Mouse (Mus musculus) kidney, adult 2 months (tissue): Measurements from ENCODE around the gene Sema7a. TPM values are rescaled to one million over a fixed set of nuclear protein-coding genes. Genes with fewer than 3 reads are reported as not detected.

Experiments
- DNase-seq: peaks from one replicate; pipeline ENCODE4 v3.0.0; 2021
- H3K27ac ChIP-seq: fragments of 200-500 bp; 2 replicates; pipeline ENCODE4 v1.5.1; 2012; ENCODE audit warnings: low read depth, low read length, control low read depth, inconsistent platforms; ENCODE audit not compliant: insufficient read depth
- H3K27me3 ChIP-seq: fragments of 200-500 bp; replicated peaks from 2 replicates; pipeline ENCODE4 v1.6.1; 2012; ENCODE audit warnings: mild to moderate bottlenecking, moderate library complexity, low read length, inconsistent platforms; ENCODE audit not compliant: control insufficient read depth, insufficient read depth
- H3K36me3 ChIP-seq: fragments of 200-500 bp; 2 replicates; pipeline ENCODE4 v1.6.1; 2012; ENCODE audit warnings: mild to moderate bottlenecking, moderate library complexity, low read length, inconsistent platforms; ENCODE audit not compliant: control insufficient read depth, insufficient read depth
- H3K4me1 ChIP-seq: fragments of 200-500 bp; 2 replicates; pipeline ENCODE4 v1.6.1; 2011; ENCODE audit warnings: low read length; ENCODE audit not compliant: control insufficient read depth, insufficient read depth
- H3K4me3 ChIP-seq: fragments of 200-500 bp; 2 replicates; pipeline ENCODE4 v1.5.1; 2011; ENCODE audit warnings: mild to moderate bottlenecking, low read depth, low read length, control low read depth; ENCODE audit not compliant: insufficient read depth
- CTCF ChIP-seq: fragments of 200-500 bp; conservative IDR thresholded peaks from 2 replicates; pipeline ENCODE4 v1.5.1; 2011; ENCODE audit warnings: low read depth, mild to moderate bottlenecking, control low read depth, low read length, moderate library complexity, mixed read lengths; ENCODE audit not compliant: insufficient read depth, insufficient read length
- POLR2A ChIP-seq: fragments of 200-500 bp; IDR thresholded peaks from one replicate; pipeline ENCODE4 v1.6.1; 2011; ENCODE audit warnings: low read depth, low read length, control low read depth
- WGBS: fragments of 180-500 bp; shearing (Covaris S2); methylation state at CpG from one replicate; pipeline ENCODE4 v1.1.7; 2018; 5-methylcytosine and 5-hydroxymethylcytosine counted together
- polyA plus RNA-seq: library from polyadenylated mRNA; depleted of rRNA; stranded (reverse); fragments of >200 nt; gene quantifications from 2 replicates; pipeline ENCODE4 v1.2.3, GENCODE M21; 2012

Sema7a gene
- polyA plus RNA-seq, 1 experiment, result 9.6 TPM

GRCm38 (mm10) chr9:57963249-57963997, 23.5 kb downstream of the Sema7a start:
- Histone ChIP-seq H3K4me3 (no peak overlapping the region), H3K27ac (no peak overlapping the region), H3K4me1 (no peaks in the 10 kb centered on the region), H3K27me3 (no peaks in the 10 kb centered on the region), H3K36me3 (no peaks in the 10 kb centered on the region)
- TF ChIP-seq POLR2A (no peak), CTCF (no peak)
- WGBS, result 87% methylated on average over 4 of the region's 4 CpGs
- DNase-seq, result no peak

DNA sequence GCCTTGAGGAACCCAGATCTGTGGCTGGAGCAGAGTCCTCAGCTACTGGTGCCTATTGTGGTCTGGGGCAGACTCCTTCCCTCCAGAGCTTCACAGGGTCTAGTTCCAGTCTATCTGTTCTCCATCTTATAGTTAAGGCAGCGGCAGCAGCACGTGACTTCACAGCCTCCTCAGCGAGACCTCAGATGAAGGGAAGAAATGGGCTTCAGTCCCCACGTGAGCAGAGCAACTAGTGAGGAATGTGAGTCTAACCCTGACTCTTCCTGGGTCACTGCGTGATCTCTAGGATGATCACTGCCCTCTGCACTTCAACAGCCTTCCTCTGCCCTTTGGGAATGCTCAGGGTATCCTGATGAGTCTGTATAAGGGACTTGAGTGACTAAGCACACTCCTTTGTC, 24.1 kb downstream of the Sema7a start:
- no peaks in the 10 kb centered on the region for H3K4me1 ChIP-seq
- H3K27ac ChIP-seq, result no peak overlapping the region
- no peak for TF ChIP-seq CTCF
- TF ChIP-seq POLR2A, result no peak
- no peak overlapping the region for H3K4me3 ChIP-seq
- H3K27me3 ChIP-seq, result no peaks in the 10 kb centered on the region
- no peaks in the 10 kb centered on the region for H3K36me3 ChIP-seq
- DNase-seq, result no peak
- WGBS, result 87% methylated on average over 5 of the region's 5 CpGs

DNA sequence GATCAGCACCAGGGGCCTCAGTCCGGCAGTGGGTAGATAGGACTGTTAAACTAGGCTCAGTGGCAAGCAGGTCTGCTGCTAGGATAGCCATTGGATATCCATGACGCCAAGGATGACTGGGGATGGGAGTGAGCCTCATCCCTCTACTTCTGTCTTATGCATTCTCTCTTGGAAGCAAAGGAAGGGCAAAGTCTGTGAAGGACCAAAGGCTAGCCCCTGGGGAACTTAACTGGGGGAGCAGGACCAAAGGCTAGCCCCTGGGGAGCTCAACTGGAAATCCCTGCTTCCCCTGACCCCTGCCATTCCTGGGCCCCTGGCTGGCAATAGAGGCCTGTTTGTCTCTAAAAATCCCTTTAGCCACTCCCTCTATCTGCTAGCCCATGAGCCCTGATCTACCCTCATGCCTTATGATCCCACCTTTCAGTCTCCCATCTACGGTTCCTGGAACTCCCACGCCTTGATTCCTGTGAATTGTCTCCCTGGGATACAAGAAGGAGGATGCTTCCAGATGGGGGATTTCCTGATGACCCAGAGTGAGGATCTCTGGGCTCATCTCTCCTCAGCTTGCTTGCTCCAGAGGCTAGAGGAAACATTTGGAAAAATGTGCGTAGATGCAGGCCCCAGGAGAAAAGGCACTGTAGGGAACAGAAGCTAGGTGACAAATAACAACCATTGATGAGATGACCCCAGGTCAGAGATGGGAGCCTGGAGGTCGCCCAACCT, 24.8 kb downstream of the Sema7a start:
- H3K4me1 ChIP-seq, result no peaks in the 10 kb centered on the region
- DNase-seq, result no peak
- H3K27ac ChIP-seq, result peak overlapping the region; percentile 57
- TF ChIP-seq POLR2A, result no peak
- H3K4me3 ChIP-seq, result no peak overlapping the region
- H3K27me3 ChIP-seq, result no peaks in the 10 kb centered on the region
- 76% methylated on average over 6 of the region's 6 CpGs for WGBS
- no peaks in the 10 kb centered on the region for H3K36me3 ChIP-seq

DNA sequence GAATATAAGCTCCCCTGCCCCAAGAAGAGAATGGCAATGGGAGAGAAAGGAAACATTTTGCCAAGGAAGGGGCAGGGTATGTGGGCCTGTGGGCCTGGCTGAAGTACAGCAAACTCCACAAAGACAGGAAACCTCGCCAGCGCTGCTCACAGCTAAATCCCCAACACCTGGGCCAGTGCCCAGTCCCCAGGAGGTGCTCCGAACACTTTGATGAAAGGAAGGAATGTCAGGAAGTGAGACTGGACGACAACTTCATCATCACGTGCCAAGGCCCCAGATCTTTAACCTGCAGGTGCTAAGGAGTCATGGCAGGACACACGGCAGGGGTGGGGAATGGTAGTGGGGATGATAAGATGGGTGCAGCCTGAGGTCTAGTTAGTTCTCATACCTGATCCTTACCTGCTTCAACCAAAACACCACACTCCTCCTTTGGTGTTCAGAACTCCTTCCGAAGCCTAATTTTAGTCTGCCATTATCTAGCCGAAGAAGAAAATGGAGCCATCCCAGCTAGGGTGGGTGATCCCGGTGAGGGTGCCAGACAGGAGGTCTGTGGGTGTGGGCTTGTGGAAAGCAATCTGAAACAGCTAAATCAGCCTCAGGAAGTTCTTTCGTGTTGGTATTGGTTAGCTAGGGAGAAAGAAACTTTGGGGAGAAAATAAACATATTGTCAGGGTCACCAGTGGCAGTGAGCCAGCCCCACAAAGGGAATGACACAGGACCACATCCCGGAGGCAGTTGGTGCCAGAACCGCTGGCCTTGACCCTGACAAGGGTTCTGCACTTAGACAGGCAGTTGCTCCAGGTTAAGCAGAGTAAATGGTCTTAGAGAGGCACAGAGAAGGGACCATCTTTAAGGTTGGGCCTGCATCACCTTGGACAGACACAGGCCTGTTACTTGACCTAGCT, 25.6 kb downstream of the Sema7a start:
- H3K27me3 ChIP-seq, result no peaks in the 10 kb centered on the region
- H3K4me3 ChIP-seq, result no peak overlapping the region
- TF ChIP-seq CTCF (no peak), POLR2A (no peak)
- no peaks in the 10 kb centered on the region for H3K36me3 ChIP-seq
- H3K4me1 ChIP-seq, result no peaks in the 10 kb centered on the region
- peak overlapping the region; percentile 73 for H3K27ac ChIP-seq
- peak; percentile 59 for DNase-seq
- WGBS, result 68% methylated on average over 12 of the region's 12 CpGs

DNA sequence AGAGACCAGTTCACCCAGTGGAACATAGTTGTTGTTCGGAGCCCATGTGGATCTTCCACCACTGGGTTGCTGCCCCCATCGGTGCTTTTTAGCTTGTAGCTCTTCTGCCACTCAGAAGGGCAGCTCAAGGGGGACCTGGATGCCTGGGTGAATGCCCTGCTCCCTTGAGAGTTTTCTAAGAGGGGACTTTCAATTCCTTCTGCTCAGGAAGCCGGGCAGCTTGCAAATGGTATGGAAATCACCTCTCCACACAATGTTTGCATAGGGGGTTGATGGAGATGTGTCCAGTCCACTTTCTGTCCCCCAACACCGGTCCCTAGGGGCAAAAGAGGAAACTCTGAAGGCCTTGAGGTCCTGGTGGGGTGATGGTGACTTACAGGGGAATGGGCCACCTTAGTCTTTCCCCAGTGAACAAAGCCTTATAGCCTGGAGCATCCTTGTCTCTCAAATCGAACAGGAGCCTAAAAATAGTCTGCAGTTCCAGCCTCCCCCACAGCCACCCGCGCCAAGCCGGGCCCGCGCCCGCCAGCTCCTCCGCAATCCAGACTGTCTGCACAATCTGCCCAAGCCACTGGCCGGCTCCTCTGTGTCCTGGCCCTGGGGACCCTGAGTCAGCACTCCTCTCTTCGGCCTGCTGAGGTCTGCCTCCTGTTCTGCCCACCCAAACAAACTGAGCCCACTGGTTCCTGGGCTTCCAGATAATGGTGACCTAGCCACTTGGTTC, 27.5 kb downstream of the Sema7a start:
- Histone ChIP-seq H3K4me1 (no peaks in the 10 kb centered on the region), H3K4me3 (no peak overlapping the region), H3K27ac (no peak overlapping the region), H3K36me3 (no peaks in the 10 kb centered on the region), H3K27me3 (no peaks in the 10 kb centered on the region)
- 70% methylated on average over 14 of the region's 14 CpGs for WGBS
- DNase-seq, result no peak
- TF ChIP-seq CTCF (no peak), POLR2A (no peak)

DNA sequence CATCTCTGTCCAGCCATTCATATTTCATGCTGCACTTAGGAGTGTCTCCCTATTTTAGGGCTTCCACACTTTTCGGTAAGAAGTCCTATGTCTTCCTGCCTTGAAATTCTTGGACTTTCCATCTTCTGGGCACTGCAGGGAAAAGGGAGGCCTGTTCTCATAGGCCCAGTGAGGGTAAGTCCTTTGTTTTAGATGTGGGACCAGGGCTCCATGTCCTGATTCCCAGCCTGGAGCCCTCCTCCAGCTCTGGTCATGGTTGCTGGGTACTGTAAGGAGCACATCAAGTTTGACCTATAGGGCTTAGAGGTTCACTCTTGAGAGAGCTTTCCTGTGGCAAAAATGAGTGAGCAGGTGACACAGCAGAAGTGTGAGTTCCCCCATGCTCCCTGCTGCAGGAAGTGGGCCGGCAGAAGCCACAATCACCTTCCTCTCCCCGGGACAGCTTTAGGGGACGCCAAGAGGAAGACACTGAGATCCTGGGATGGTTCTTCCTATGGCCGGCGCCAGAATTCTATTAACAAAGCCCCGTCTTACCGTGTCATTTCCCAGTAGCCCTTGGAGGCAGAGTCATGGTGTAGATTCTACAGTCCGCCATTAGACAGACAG, 28.4 kb downstream of the Sema7a start:
- no peaks in the 10 kb centered on the region; the same call in 1 of the 2 replicates for H3K4me1 ChIP-seq
- 78% methylated on average over 9 of the region's 9 CpGs for WGBS
- H3K27me3 ChIP-seq, result no peaks in the 10 kb centered on the region
- no peaks in the 10 kb centered on the region for H3K36me3 ChIP-seq
- no peak overlapping the region for H3K27ac ChIP-seq
- H3K4me3 ChIP-seq, result no peak overlapping the region
- peak; percentile 25 for DNase-seq
- no peak for TF ChIP-seq CTCF
- TF ChIP-seq POLR2A, result no peak
